Mouse (Mus musculus) MEL (cell line): Measurements from ENCODE around the gene Adgrb3.

Experiments
- CTCF ChIP-seq, 3 experiments: IDR thresholded peaks in 2 of 3; conservative IDR thresholded peaks in 1 of 3; 2 replicates each; pipeline ENCODE4 v1.5.1; 2011 to 2012; ENCODE audit warnings: low read length in 3 of 3, low read depth in 2 of 3, mild to moderate bottlenecking in 2 of 3, improper control_type of control experiment in 1 of 3, inconsistent platforms in 1 of 3, mixed read lengths in 1 of 3, moderate library complexity in 1 of 3; ENCODE audit not compliant: control insufficient read depth in 1 of 3, insufficient read depth in 1 of 3, poor library complexity in 1 of 3, severe bottlenecking in 1 of 3
- EP300 ChIP-seq, 2 experiments: IDR thresholded peaks; 2 replicates each; pipeline ENCODE4 v1.6.1; 2011; ENCODE audit warnings: improper control_type of control experiment in 2 of 2, low read length in 2 of 2, low read depth in 1 of 2, mild to moderate bottlenecking in 1 of 2
- HCFC1 ChIP-seq: IDR thresholded peaks from 2 replicates; pipeline ENCODE4 v1.6.1; 2012; ENCODE audit warnings: low read depth, mild to moderate bottlenecking, inconsistent platforms, low read length, improper control_type of control experiment, moderate library complexity
- NRF1 ChIP-seq: IDR thresholded peaks from 2 replicates; pipeline ENCODE4 v1.6.1; 2014; ENCODE audit warnings: low read depth, mild to moderate bottlenecking, inconsistent platforms, low read length, improper control_type of control experiment, moderate library complexity; ENCODE audit not compliant: poor library complexity, insufficient read depth, severe bottlenecking
- POLR2A ChIP-seq, 2 experiments: IDR thresholded peaks; 2 replicates each; pipeline ENCODE4 v1.6.1; 2011 to 2012; ENCODE audit warnings: low read length in 2 of 2, mild to moderate bottlenecking in 2 of 2, control low read depth in 1 of 2, improper control_type of control experiment in 1 of 2, low read depth in 1 of 2, moderate library complexity in 1 of 2; ENCODE audit not compliant: control insufficient read depth in 1 of 2, insufficient read depth in 1 of 2, poor library complexity in 1 of 2
- RCOR1 ChIP-seq: IDR thresholded peaks from 2 replicates; pipeline ENCODE4 v1.6.1; 2012; ENCODE audit warnings: low read depth, mild to moderate bottlenecking, inconsistent platforms, low read length, improper control_type of control experiment
- ZNF384 ChIP-seq: IDR thresholded peaks from 2 replicates; pipeline ENCODE4 v1.6.1; 2012; ENCODE audit warnings: low read depth, mild to moderate bottlenecking, inconsistent platforms, low read length, improper control_type of control experiment

DNA sequence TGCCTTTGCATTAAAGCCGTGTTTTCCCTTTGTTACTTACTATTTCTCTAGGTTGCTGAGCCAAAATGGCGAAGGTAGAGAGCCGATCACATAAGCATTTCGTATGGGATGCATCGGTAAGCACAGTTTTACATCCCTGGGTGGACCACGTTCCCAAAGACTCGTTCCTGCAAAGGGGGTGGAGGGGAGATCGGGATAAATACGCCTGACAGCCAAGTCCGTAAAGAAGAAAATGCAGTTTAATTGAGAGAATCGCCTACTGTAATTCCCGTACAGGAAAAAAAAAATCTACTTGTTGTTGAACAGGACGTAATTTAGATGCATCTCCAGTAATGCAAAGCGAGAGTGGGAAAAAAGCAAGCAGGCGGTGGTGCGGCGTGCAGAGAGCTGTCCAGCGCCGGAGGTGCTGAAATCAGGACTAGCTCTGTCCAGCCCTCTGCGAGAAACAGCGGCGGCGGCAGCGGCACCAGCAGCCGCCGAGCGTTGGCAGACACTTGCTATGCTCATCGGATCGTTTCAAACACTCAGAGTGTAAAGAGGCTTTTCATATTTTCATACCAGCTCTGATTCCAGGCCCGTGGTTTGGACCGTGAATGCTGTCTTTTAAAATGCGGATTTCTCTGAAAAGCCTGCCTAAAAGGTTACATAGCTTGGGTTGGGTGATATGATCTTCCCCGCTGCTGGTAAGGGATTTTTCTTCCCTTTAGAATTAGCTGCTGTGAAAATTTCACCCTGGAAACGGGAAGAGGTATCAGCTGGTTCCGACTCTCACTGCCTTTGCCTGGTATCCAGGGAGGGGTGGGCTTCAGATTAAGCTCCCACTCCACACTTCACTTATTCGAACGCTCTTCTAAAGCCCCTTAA is 600.9 kb downstream of the Adgrb3 start:
- TF ChIP-seq EP300 (IDR thresholded peaks at IDR 0.05; ENCODE audit: low read depth in 1 of 2, low read length in 2 of 2) (no peak), NRF1 (no peak), RCOR1 (no peak), POLR2A (IDR thresholded peaks at IDR 0.05; ENCODE audit: control insufficient read depth in 1 of 2, insufficient read depth in 1 of 2, low read depth in 1 of 2, low read length in 2 of 2, poor library complexity in 1 of 2) (no peak), HCFC1 (no peak), ZNF384 (no peak), CTCF (IDR thresholded peaks at IDR 0.05 in 2 of 3, conservative IDR thresholded peaks at IDR 0.05 in 1 of 3; ENCODE audit: control insufficient read depth in 1 of 3, insufficient read depth in 1 of 3, low read depth in 2 of 3, low read length in 3 of 3, poor library complexity in 1 of 3, severe bottlenecking in 1 of 3) (no peak)
